Comparison of ENCODE assay signal across 13 mouse cellular contexts in genomic region chr17:71129489-71130261, GRCm38 (mm10). TPM values are rescaled to one million over a fixed set of nuclear protein-coding genes. Genes with fewer than 3 reads are reported as not detected.
DNase-seq lines count a peak whose midpoint lies in the region; ATAC-seq lines count a peak whose summit lies in the region.
"Had no signal": no experiment of that assay in that cellular context is flagged by ENCODE, and none has a peak within 500 bp of the region (broad histone marks: within the 10 kb centered on the region; RNA-seq: fewer than 3 reads in every experiment).

No protein-coding gene starts in this region.

- ATAC-seq in hindbrain, embryonic 11.5 days (ENCODE audit: low FRiP score) = no peak
- ATAC-seq in intestine, embryonic 16.5 days = peak; percentile 75
- ATAC-seq in stomach, embryonic 15.5 days (ENCODE audit: insufficient read depth, low FRiP score, low read depth) = peak; percentile 63; the same call in 1 of the 2 replicates
- ATAC-seq in activated CD4-positive, CD25-positive, alpha-beta regulatory T cell, adult 4 months = no peak
- ATAC-seq: forebrain, embryonic 13.5 days had no signal

- WGBS in hindbrain, embryonic 10.5 days = 83% methylated on average over 9 of the region's 9 CpGs
- WGBS in hindbrain, embryonic 11.5 days = 79% methylated on average over 9 of the region's 9 CpGs
- WGBS in intestine, embryonic 16.5 days = 48% methylated on average over 9 of the region's 9 CpGs
- WGBS in stomach, embryonic 15.5 days = 46% methylated on average over 9 of the region's 9 CpGs

- no peak for DNase-seq in hindbrain, embryonic 10.5 days (ENCODE audit: low spot score)
- DNase-seq in hindbrain, embryonic 11.5 days (ENCODE audit: low spot score) = no peak
- peak; percentile 58 for DNase-seq in right cerebral cortex, adult 18-20 months
- DNase-seq in right cerebral cortex, postnatal 14 days = no peak
- no peak for DNase-seq in ovary, postnatal 36 days (ENCODE audit: low spot score)
- DNase-seq: adrenal gland, adult 8-10 months; cerebellum, postnatal 36 days; thymus, adult 18-20 months had no signal

- no peaks in the 10 kb centered on the region for H3K9me3 ChIP-seq in hindbrain, embryonic 10.5 days
- no peaks in the 10 kb centered on the region for H3K9me3 ChIP-seq in hindbrain, embryonic 11.5 days (ENCODE audit: control insufficient read depth, low read length)
- no peaks in the 10 kb centered on the region for H3K9me3 ChIP-seq in intestine, embryonic 16.5 days (ENCODE audit: control insufficient read depth, low read length)
- H3K9me3 ChIP-seq in stomach, embryonic 15.5 days = no peaks in the 10 kb centered on the region
- H3K9me3 ChIP-seq: forebrain, embryonic 13.5 days; lung, embryonic 15.5 days had no signal

- no peak overlapping the region for H3K4me3 ChIP-seq in hindbrain, embryonic 10.5 days
- no peak overlapping the region for H3K4me3 ChIP-seq in hindbrain, embryonic 11.5 days (ENCODE audit: low read depth, low read length)
- no peak overlapping the region for H3K4me3 ChIP-seq in intestine, embryonic 16.5 days (ENCODE audit: low read length)
- no peak overlapping the region for H3K4me3 ChIP-seq in stomach, embryonic 15.5 days (replicated peaks)
- H3K4me3 ChIP-seq: forebrain, embryonic 13.5 days; lung, embryonic 15.5 days had no signal

- H3K27me3 ChIP-seq in hindbrain, embryonic 10.5 days (ENCODE audit: insufficient read depth, poor library complexity, severe bottlenecking) = no peaks in the 10 kb centered on the region
- no peaks in the 10 kb centered on the region for H3K27me3 ChIP-seq in hindbrain, embryonic 11.5 days (ENCODE audit: control insufficient read depth, insufficient read depth, low read length)
- no peaks in the 10 kb centered on the region for H3K27me3 ChIP-seq in intestine, embryonic 16.5 days (replicated peaks; ENCODE audit: control insufficient read depth, insufficient read depth, low read length)
- no peaks in the 10 kb centered on the region for H3K27me3 ChIP-seq in stomach, embryonic 15.5 days (replicated peaks)
- H3K27me3 ChIP-seq: forebrain, embryonic 13.5 days; lung, embryonic 15.5 days had no signal

- H3K4me2 ChIP-seq in hindbrain, embryonic 11.5 days (replicated peaks; ENCODE audit: low read depth, low read length) = no peak overlapping the region
- no peak overlapping the region for H3K4me2 ChIP-seq in intestine, embryonic 16.5 days (ENCODE audit: low read depth, low read length)
- H3K4me2 ChIP-seq in stomach, embryonic 15.5 days = no peak overlapping the region
- H3K4me2 ChIP-seq: forebrain, embryonic 13.5 days; lung, embryonic 15.5 days had no signal

- H3K36me3 ChIP-seq in hindbrain, embryonic 10.5 days = no peaks in the 10 kb centered on the region
- H3K36me3 ChIP-seq in hindbrain, embryonic 11.5 days (ENCODE audit: control insufficient read depth, insufficient read depth, low read length) = no peaks in the 10 kb centered on the region
- no peaks in the 10 kb centered on the region for H3K36me3 ChIP-seq in intestine, embryonic 16.5 days (ENCODE audit: control insufficient read depth, insufficient read depth, low read length)
- no peaks in the 10 kb centered on the region for H3K36me3 ChIP-seq in stomach, embryonic 15.5 days
- H3K36me3 ChIP-seq: lung, embryonic 15.5 days had no signal

- H3K4me1 ChIP-seq in hindbrain, embryonic 10.5 days (replicated peaks) = peaks cover 15% of the 10 kb centered on the region
- no peaks in the 10 kb centered on the region for H3K4me1 ChIP-seq in hindbrain, embryonic 11.5 days (replicated peaks; ENCODE audit: control insufficient read depth, insufficient read depth, low read length)
- H3K4me1 ChIP-seq in intestine, embryonic 16.5 days (ENCODE audit: control insufficient read depth, insufficient read depth, low read length) = peaks cover 13% of the 10 kb centered on the region
- peaks cover 14% of the 10 kb centered on the region for H3K4me1 ChIP-seq in stomach, embryonic 15.5 days
- H3K4me1 ChIP-seq: forebrain, embryonic 13.5 days had no signal

- peak overlapping the region; percentile 50 for H3K27ac ChIP-seq in hindbrain, embryonic 10.5 days
- H3K27ac ChIP-seq in hindbrain, embryonic 11.5 days (ENCODE audit: low read depth, low read length) = no peak overlapping the region
- no peak overlapping the region for H3K27ac ChIP-seq in intestine, embryonic 16.5 days (ENCODE audit: low read length)
- H3K27ac ChIP-seq in stomach, embryonic 15.5 days = no peak overlapping the region
- H3K27ac ChIP-seq: forebrain, embryonic 13.5 days; lung, embryonic 15.5 days had no signal

- H3K9ac ChIP-seq in hindbrain, embryonic 11.5 days (ENCODE audit: low read depth, low read length) = no peak overlapping the region
- no peak overlapping the region for H3K9ac ChIP-seq in intestine, embryonic 16.5 days (ENCODE audit: low read depth, low read length)
- no peak overlapping the region for H3K9ac ChIP-seq in stomach, embryonic 15.5 days
- H3K9ac ChIP-seq: forebrain, embryonic 13.5 days; lung, embryonic 15.5 days had no signal

RNA-seq across cellular contexts. Expression of gene Lpin2, which starts 52.7 kb away (rescaled TPM):
- polyA plus RNA-seq in hindbrain, embryonic 10.5 days (2016; fragmentation: Nextera tagmentation; extraction: Ambion mirVana) = 31.1 and 33.9 TPM in 2 replicates
- polyA plus RNA-seq in hindbrain, embryonic 11.5 days (2014; fragmentation: Nextera tagmentation; extraction: Ambion mirVana) = 33.8 and 39.4 TPM in 2 replicates
- polyA plus RNA-seq in intestine, embryonic 16.5 days (2015; fragmentation: Nextera tagmentation; extraction: Ambion mirVana) = 19.2 and 22.7 TPM in 2 replicates
- 27.3 and 31.5 TPM in 2 replicates for polyA plus RNA-seq in stomach, embryonic 15.5 days (2015; fragmentation: Nextera tagmentation; extraction: Ambion mirVana)
- 10 to 100 TPM; 15.2 to 26.6 TPM for polyA plus RNA-seq in activated CD4-positive, CD25-positive, alpha-beta regulatory T cell, adult 4 months (2017; shearing (Covaris generic))

Comparison
In these comparisons a context has a peak if more than half of its experiments do, and no peak if none do; other contexts are left out.
1. ATAC-seq: peak in intestine, embryonic 16.5 days (single experiment) and stomach, embryonic 15.5 days (single experiment); none in hindbrain, embryonic 11.5 days (single experiment) and activated CD4-positive, CD25-positive, alpha-beta regulatory T cell, adult 4 months (single experiment).